Mouse (Mus musculus) midbrain, postnatal 0 days (tissue): Measurements from ENCODE around the gene Fam167b. TPM values are rescaled to one million over a fixed set of nuclear protein-coding genes. Genes with fewer than 3 reads are reported as not detected.

ENCODE experiments used
- ATAC-seq: fragments of 200-750 bp; cut with Nextera tagmentation; 2 replicates; pipeline ENCODE4 v1.8.0; 2017; ENCODE audit warnings: moderate number of reproducible peaks, mild to moderate bottlenecking, moderate TSS enrichment, moderate library complexity; ENCODE audit not compliant: low FRiP score
- DNase-seq: peaks from one replicate; pipeline ENCODE4 v3.0.0-alpha.2; 2015; ENCODE audit warnings: low spot score
- H3K27ac ChIP-seq: fragments of 300-500 bp; sonication (generic); 2 replicates; pipeline ENCODE4 v1.5.1; 2014; ENCODE audit warnings: low read depth, mild to moderate bottlenecking, low read length, mixed read lengths
- H3K27me3 ChIP-seq: fragments of 300-500 bp; sonication (generic); 2 replicates; pipeline ENCODE4 v1.6.1; 2014; ENCODE audit warnings: low read length, control low read depth, mixed read lengths; ENCODE audit not compliant: insufficient read depth
- H3K36me3 ChIP-seq: fragments of 300-500 bp; sonication (generic); 2 replicates; pipeline ENCODE4 v1.6.1; 2014; ENCODE audit warnings: low read length, control low read depth, mixed read lengths; ENCODE audit not compliant: insufficient read depth
- H3K4me1 ChIP-seq: fragments of 300-500 bp; sonication (generic); 2 replicates; pipeline ENCODE4 v1.6.1; 2014; ENCODE audit warnings: mild to moderate bottlenecking, control low read depth, antibody characterized with exemption, low read length, mixed read lengths; ENCODE audit not compliant: insufficient read depth
- H3K4me2 ChIP-seq: fragments of 300-500 bp; sonication (generic); 2 replicates; pipeline ENCODE4 v1.6.1; 2014; ENCODE audit warnings: low read depth, mild to moderate bottlenecking, low read length, mixed read lengths; ENCODE audit not compliant: poor library complexity, severe bottlenecking
- H3K4me3 ChIP-seq: fragments of 300-500 bp; sonication (generic); 2 replicates; pipeline ENCODE4 v1.5.1; 2014; ENCODE audit warnings: low read depth, mild to moderate bottlenecking, low read length, moderate library complexity
- H3K9ac ChIP-seq: fragments of 300-500 bp; sonication (generic); replicated peaks from 2 replicates; pipeline ENCODE4 v1.6.1; 2014; ENCODE audit warnings: mild to moderate bottlenecking, low read length, moderate library complexity, mixed read lengths; ENCODE audit not compliant: poor library complexity, severe bottlenecking
- H3K9me3 ChIP-seq: fragments of 300-500 bp; sonication (generic); 2 replicates; pipeline ENCODE4 v1.6.1; 2016; ENCODE audit warnings: low read length, control low read depth
- CTCF ChIP-seq: IDR thresholded peaks from 2 replicates; pipeline ENCODE4 v1.5.1; 2016; ENCODE audit warnings: antibody characterized with exemption, mild to moderate bottlenecking
- whole genome bisulfite sequencing: fragments of 180-500 bp; shearing (Covaris S2); extraction: QIAGEN DNeasy Blood & Tissue Kit; methylation state at CpG from one replicate; pipeline ENCODE4 v1.1.7; 2014; 5-methylcytosine and 5-hydroxymethylcytosine counted together
- polyA plus RNA-seq: library from polyadenylated mRNA; unstranded; fragments of >200 nt; fragmentation: Nextera tagmentation; extraction: Ambion mirVana; gene quantifications from 2 replicates; pipeline ENCODE4 v1.2.1, GENCODE M21; 2015
- total RNA-seq: library from RNA; depleted of rRNA; stranded (reverse); fragments of >200 nt; gene quantifications from 2 replicates; pipeline ENCODE4 v1.2.3, GENCODE M21; 2014

Gene Fam167b
- total and polyA plus RNA-seq, 2 experiments from 2014 or later = not detected

DNA sequence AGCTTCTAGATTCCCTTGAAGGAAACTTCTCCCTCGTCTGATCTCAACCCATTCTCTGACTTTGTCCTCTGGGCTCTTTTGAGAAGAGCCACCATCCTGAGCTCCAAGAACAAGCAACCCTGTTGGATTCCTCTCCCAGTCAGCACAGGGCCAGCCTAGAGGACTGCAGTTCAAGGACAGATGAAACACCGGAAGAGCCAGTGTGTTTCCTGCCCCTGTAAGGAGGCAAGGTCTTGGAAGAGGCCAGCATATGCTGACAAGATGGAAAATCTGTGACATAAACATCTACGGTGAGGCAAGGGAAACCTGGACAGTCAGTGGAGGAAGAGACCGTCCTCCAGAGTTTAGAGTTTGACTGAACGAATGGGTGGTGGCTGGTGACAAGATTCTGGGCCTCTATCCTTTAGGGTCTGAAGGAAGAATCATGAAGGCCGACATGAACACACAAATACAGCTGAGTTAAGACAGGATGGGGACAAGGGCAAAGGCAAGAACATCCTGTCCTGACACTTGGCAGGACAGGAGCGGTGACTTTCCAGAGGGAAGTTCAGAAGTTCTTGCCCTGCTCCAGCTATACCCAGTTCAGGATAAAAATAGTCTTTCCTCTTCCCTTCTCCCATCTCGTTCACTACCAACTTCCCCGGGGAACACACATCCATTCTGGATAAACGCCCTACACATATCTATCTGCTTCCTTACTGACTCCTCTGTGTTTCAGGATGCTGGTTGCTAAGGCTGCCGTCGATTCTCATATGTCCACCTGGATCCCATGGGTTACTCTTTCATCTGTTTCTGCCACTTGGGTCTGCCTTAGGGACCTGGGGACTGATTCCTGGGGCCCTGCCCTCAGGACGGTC, 5.9 kb downstream of the Fam167b start:
- Histone ChIP-seq H3K4me3 (no peak overlapping the region), H3K9ac (no peak overlapping the region), H3K27me3 (no peaks in the 10 kb centered on the region), H3K27ac (no peak overlapping the region), H3K9me3 (no peaks in the 10 kb centered on the region), H3K4me1 (0 out of 2 replicates have a peak, but pooled peaks cover 3% of the 10 kb centered on the region), H3K4me2 (no peak overlapping the region), H3K36me3 (no peaks in the 10 kb centered on the region)
- 86% methylated on average over 13 of the region's 13 CpGs for WGBS
- DNase-seq (no peak), ATAC-seq (no peak)
- no peak for TF ChIP-seq CTCF

GRCm38 (mm10) chr4:129571551-129572084, 6.7 kb downstream of the Fam167b start:
- no peaks in the 10 kb centered on the region for H3K4me1 ChIP-seq
- H3K27me3 ChIP-seq = no peaks in the 10 kb centered on the region
- H3K36me3 ChIP-seq = no peaks in the 10 kb centered on the region
- H3K4me2 ChIP-seq = no peak overlapping the region
- no peak for DNase-seq
- no peaks in the 10 kb centered on the region for H3K9me3 ChIP-seq
- no peak overlapping the region for H3K4me3 ChIP-seq
- no peak overlapping the region for H3K9ac ChIP-seq
- WGBS = 67% methylated on average over 8 of the region's 8 CpGs
- no peak for ATAC-seq
- no peak for TF ChIP-seq CTCF
- no peak overlapping the region for H3K27ac ChIP-seq

GRCm38 (mm10) chr4:129570028-129570427, 8.3 kb downstream of the Fam167b start:
- Histone ChIP-seq H3K27ac (no peak overlapping the region), H3K9me3 (no peaks in the 10 kb centered on the region), H3K4me3 (no peak overlapping the region), H3K36me3 (no peaks in the 10 kb centered on the region), H3K27me3 (no peaks in the 10 kb centered on the region), H3K9ac (no peak overlapping the region), H3K4me1 (no peaks in the 10 kb centered on the region), H3K4me2 (no peak overlapping the region)
- no peak for TF ChIP-seq CTCF
- no peak for DNase-seq
- ATAC-seq = no peak
- WGBS = 89% methylated on average over 6 of the region's 6 CpGs

DNA sequence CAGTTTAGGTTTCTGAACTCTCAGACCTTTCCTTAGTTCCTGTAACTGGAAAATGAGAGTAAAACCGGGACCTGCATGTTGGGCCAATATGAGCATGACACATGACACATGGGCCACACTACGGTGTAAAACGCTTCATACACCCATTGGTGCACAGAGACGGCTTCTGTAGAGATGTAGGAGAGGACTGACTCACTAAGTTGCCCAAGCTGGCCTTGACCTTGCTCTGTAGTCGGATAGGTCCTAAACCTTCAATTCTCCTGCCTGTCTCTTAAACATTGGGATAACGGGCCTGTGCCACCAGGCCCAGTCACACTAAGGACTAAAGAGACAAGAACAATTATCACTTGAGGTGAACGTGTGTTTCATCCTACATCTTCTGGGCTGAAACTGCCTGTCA, 10.0 kb downstream of the Fam167b start:
- Histone ChIP-seq H3K4me3 (no peak overlapping the region), H3K9me3 (no peaks in the 10 kb centered on the region), H3K36me3 (no peaks in the 10 kb centered on the region), H3K4me1 (no peaks in the 10 kb centered on the region), H3K9ac (no peak overlapping the region), H3K27me3 (no peaks in the 10 kb centered on the region), H3K27ac (no peak overlapping the region), H3K4me2 (no peak overlapping the region)
- WGBS = 92% methylated on average over 7 of the region's 7 CpGs
- no peak for TF ChIP-seq CTCF
- ATAC-seq (no peak), DNase-seq (no peak)

DNA sequence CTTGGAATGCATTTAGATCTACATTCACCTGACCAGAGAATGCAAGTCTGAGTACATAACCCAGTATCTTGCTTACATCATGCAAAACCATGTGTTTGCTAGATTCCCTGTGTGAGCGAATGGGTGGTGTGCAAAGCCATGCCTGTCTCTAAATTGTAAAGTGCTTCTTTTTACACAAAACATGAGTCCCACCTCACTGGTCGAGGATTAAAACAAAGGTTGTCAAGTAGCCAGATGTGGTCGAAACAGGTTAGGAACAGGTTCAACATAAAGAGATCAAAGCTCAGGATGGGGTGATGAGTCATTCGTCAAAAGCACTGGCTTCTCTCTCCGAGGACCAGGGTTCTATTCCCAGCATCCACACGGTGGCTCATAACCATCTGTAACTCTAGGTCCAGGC, 13.2 kb downstream of the Fam167b start:
- ATAC-seq = no peak
- Histone ChIP-seq H3K9me3 (no peaks in the 10 kb centered on the region), H3K4me2 (no peak overlapping the region), H3K9ac (no peak overlapping the region), H3K4me3 (no peak overlapping the region), H3K27ac (no peak overlapping the region), H3K4me1 (no peaks in the 10 kb centered on the region), H3K27me3 (no peaks in the 10 kb centered on the region), H3K36me3 (no peaks in the 10 kb centered on the region)
- no peak for TF ChIP-seq CTCF
- 85% methylated on average over 6 of the region's 6 CpGs for WGBS
- DNase-seq = no peak

DNA sequence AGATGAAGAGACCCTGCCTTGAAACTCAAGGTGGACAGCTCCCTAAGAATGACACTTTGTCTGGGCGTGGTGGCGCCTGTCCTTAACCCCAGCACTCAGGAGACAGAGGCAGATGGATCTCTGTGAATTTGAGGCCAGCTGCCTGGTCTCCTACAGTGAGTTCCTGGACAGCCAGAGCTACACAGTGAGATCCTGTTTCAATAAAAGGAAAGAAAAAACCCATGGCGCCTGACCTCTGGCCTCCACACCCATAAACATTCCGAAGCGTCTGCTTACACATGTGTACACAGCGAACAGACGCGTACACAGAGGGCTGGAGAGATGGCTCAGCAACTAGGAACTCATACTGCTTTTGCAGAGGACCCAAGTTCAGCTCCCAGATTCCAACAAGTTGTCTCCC, 14.6 kb downstream of the Fam167b start:
- no peak for ATAC-seq
- Histone ChIP-seq H3K27ac (no peak overlapping the region), H3K4me1 (no peaks in the 10 kb centered on the region), H3K27me3 (no peaks in the 10 kb centered on the region), H3K9ac (no peak overlapping the region), H3K4me3 (no peak overlapping the region), H3K4me2 (no peak overlapping the region), H3K9me3 (no peaks in the 10 kb centered on the region), H3K36me3 (no peaks in the 10 kb centered on the region)
- DNase-seq = no peak
- no peak for TF ChIP-seq CTCF
- 80% methylated on average over 8 of the region's 8 CpGs for WGBS
